Mouse (Mus musculus) heart, embryonic 11.5 days (tissue): Measurements from ENCODE around the gene Arsk. TPM values are rescaled to one million over a fixed set of nuclear protein-coding genes. Genes with fewer than 3 reads are reported as not detected.
A peak's percentile ranks its signal among the peaks of the same experiment; 100 is the strongest.

Experiments used
- ATAC-seq: fragments of 200-750 bp; cut with Nextera tagmentation; replicated peaks from 2 replicates; pipeline ENCODE4 v1.8.0; 2017; ENCODE audit warnings: moderate library complexity; ENCODE audit not compliant: insufficient number of reproducible peaks, low FRiP score, low TSS enrichment
- H3K27ac ChIP-seq: fragments of 300-500 bp; sonication (generic); 2 replicates; pipeline ENCODE4 v1.5.1; 2014; ENCODE audit warnings: mild to moderate bottlenecking, low read depth, low read length
- H3K27me3 ChIP-seq: fragments of 300-500 bp; sonication (generic); 2 replicates; pipeline ENCODE4 v1.6.1; 2014; ENCODE audit warnings: mild to moderate bottlenecking, low read length, mixed read lengths; ENCODE audit not compliant: control insufficient read depth, insufficient read depth
- H3K36me3 ChIP-seq: fragments of 300-500 bp; sonication (generic); 2 replicates; pipeline ENCODE4 v1.6.1; 2014; ENCODE audit warnings: mild to moderate bottlenecking, low read length, moderate library complexity, mixed read lengths; ENCODE audit not compliant: control insufficient read depth, insufficient read depth
- H3K4me1 ChIP-seq: fragments of 300-500 bp; sonication (generic); 2 replicates; pipeline ENCODE4 v1.6.1; 2014; ENCODE audit warnings: low read length; ENCODE audit not compliant: control insufficient read depth, insufficient read depth
- H3K4me2 ChIP-seq: fragments of 300-500 bp; sonication (generic); 2 replicates; pipeline ENCODE4 v1.6.1; 2014; ENCODE audit warnings: mild to moderate bottlenecking, moderate library complexity
- H3K4me3 ChIP-seq: fragments of 300-500 bp; sonication (generic); 2 replicates; pipeline ENCODE4 v1.5.1; 2014; ENCODE audit warnings: low read depth, low read length
- H3K9ac ChIP-seq: fragments of 300-500 bp; sonication (generic); 2 replicates; pipeline ENCODE4 v1.6.1; 2014; ENCODE audit warnings: mild to moderate bottlenecking, low read depth, low read length, moderate library complexity
- H3K9me3 ChIP-seq: fragments of 300-500 bp; sonication (generic); replicated peaks from 2 replicates; pipeline ENCODE4 v1.6.1; 2016; ENCODE audit warnings: low read length; ENCODE audit not compliant: control insufficient read depth
- WGBS: fragments of 180-500 bp; shearing (Covaris S2); extraction: QIAGEN DNeasy Blood & Tissue Kit; methylation state at CpG from one replicate; pipeline ENCODE4 v1.1.7; 2014; ENCODE audit not compliant: insufficient replicate concordance; 5-methylcytosine and 5-hydroxymethylcytosine counted together
- polyA plus RNA-seq: library from polyadenylated mRNA; unstranded; fragments of >200 nt; fragmentation: Nextera tagmentation; extraction: Ambion mirVana; gene quantifications from 2 replicates; pipeline ENCODE4 v1.2.1, GENCODE M21; 2014

Gene Arsk
- polyA plus RNA-seq, 1 experiment from 2014 or later, result 3.3 TPM

GRCm38 (mm10) chr13:76056261-76056724, 42.2 kb downstream of the Arsk start:
- H3K4me2 ChIP-seq, result peak overlapping the region; percentile 92
- H3K4me1 ChIP-seq, result peaks cover 4% of the 10 kb centered on the region; the same call in 1 of the 2 replicates
- no peaks in the 10 kb centered on the region for H3K9me3 ChIP-seq
- H3K36me3 ChIP-seq, result no peaks in the 10 kb centered on the region
- no peak overlapping the region for H3K27ac ChIP-seq
- peak; percentile 78 for ATAC-seq
- peaks cover 44% of the 10 kb centered on the region for H3K27me3 ChIP-seq
- peak overlapping the region; percentile 46 for H3K4me3 ChIP-seq
- H3K9ac ChIP-seq, result peak overlapping the region; percentile 34
- WGBS, result under 1% methylated on average over 34 of the region's 34 CpGs

GRCm38 (mm10) chr13:76055391-76056232, 42.8 kb downstream of the Arsk start:
- WGBS, result under 1% methylated on average over 59 of the region's 59 CpGs
- Histone ChIP-seq H3K4me1 (peaks cover 4% of the 10 kb centered on the region; the same call in 1 of the 2 replicates), H3K9me3 (no peaks in the 10 kb centered on the region), H3K9ac (peak overlapping the region; percentile 48), H3K27ac (no peak overlapping the region), H3K36me3 (no peaks in the 10 kb centered on the region), H3K4me3 (peak overlapping the region; percentile 46), H3K27me3 (peaks cover 44% of the 10 kb centered on the region), H3K4me2 (peak overlapping the region; percentile 92)
- peak; percentile 87 for ATAC-seq

GRCm38 (mm10) chr13:76044971-76045370, 53.5 kb downstream of the Arsk start:
- Histone ChIP-seq H3K4me2 (no peak overlapping the region), H3K27me3 (no peaks in the 10 kb centered on the region), H3K4me1 (no peaks in the 10 kb centered on the region), H3K36me3 (no peaks in the 10 kb centered on the region), H3K9ac (no peak overlapping the region), H3K27ac (no peak overlapping the region), H3K4me3 (no peak overlapping the region), H3K9me3 (no peaks in the 10 kb centered on the region; the same call in 1 of the 2 replicates)
- ATAC-seq, result no peak

- H3K4me2 ChIP-seq, result no peak overlapping the region
- no peaks in the 10 kb centered on the region for H3K9me3 ChIP-seq
- H3K4me3 ChIP-seq, result no peak overlapping the region
- H3K27me3 ChIP-seq, result no peaks in the 10 kb centered on the region
- WGBS, result 49% methylated on average over 1 of the region's 1 CpGs
- H3K9ac ChIP-seq, result no peak overlapping the region
- no peaks in the 10 kb centered on the region for H3K4me1 ChIP-seq
- no peak overlapping the region for H3K27ac ChIP-seq
- no peak for ATAC-seq
- H3K36me3 ChIP-seq, result no peaks in the 10 kb centered on the region
Measured at GRCm38 (mm10) chr13:76042455-76042854, 56.0 kb downstream of the Arsk start.

DNA sequence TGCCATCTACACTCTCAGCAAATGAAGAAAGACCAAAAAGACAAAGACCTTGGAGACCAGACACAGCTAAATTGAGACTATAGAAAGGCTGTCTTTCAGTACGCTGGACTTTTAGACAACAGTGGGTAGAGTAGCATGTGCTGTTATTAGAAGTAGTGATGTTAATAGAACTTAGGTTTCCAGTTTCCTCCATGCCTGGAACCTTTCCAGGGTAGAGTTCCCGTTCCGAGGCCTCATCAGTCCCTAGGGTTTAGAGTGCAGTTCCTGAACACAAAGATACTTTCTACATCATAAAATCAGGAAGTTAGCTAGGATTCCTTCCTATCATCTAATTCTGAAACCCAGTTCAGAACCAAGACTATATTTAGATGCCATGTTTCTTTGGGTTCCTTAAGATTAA, 73.9 kb downstream of the Arsk start:
- Histone ChIP-seq H3K27ac (no peak overlapping the region), H3K4me1 (no peaks in the 10 kb centered on the region), H3K27me3 (no peaks in the 10 kb centered on the region), H3K4me2 (no peak overlapping the region), H3K36me3 (no peaks in the 10 kb centered on the region), H3K9ac (no peak overlapping the region), H3K4me3 (no peak overlapping the region), H3K9me3 (no peaks in the 10 kb centered on the region)
- ATAC-seq, result no peak
- WGBS, result 74% methylated on average over 3 of the region's 3 CpGs

GRCm38 (mm10) chr13:76021782-76022181, 76.7 kb downstream of the Arsk start:
- no peak for ATAC-seq
- Histone ChIP-seq H3K9me3 (no peaks in the 10 kb centered on the region), H3K4me3 (no peak overlapping the region), H3K4me2 (no peak overlapping the region), H3K36me3 (no peaks in the 10 kb centered on the region), H3K4me1 (peaks cover 3% of the 10 kb centered on the region), H3K27me3 (no peaks in the 10 kb centered on the region), H3K9ac (no peak overlapping the region), H3K27ac (no peak overlapping the region)
- 95% methylated on average over 2 of the region's 2 CpGs for WGBS

GRCm38 (mm10) chr13:76018844-76019400, 79.5 kb downstream of the Arsk start:
- H3K9me3 ChIP-seq, result no peaks in the 10 kb centered on the region
- H3K4me3 ChIP-seq, result peak overlapping the region; percentile 77
- peak overlapping the region; percentile 77 for H3K4me2 ChIP-seq
- H3K9ac ChIP-seq, result no peak overlapping the region; the same call in 1 of the 2 replicates
- no peaks in the 10 kb centered on the region for H3K36me3 ChIP-seq
- peak; percentile 43; the same call in 1 of the 2 replicates for ATAC-seq
- peaks cover 3% of the 10 kb centered on the region for H3K4me1 ChIP-seq
- H3K27ac ChIP-seq, result no peak overlapping the region
- no peaks in the 10 kb centered on the region for H3K27me3 ChIP-seq
- 48% methylated on average over 5 of the region's 5 CpGs for WGBS

DNA sequence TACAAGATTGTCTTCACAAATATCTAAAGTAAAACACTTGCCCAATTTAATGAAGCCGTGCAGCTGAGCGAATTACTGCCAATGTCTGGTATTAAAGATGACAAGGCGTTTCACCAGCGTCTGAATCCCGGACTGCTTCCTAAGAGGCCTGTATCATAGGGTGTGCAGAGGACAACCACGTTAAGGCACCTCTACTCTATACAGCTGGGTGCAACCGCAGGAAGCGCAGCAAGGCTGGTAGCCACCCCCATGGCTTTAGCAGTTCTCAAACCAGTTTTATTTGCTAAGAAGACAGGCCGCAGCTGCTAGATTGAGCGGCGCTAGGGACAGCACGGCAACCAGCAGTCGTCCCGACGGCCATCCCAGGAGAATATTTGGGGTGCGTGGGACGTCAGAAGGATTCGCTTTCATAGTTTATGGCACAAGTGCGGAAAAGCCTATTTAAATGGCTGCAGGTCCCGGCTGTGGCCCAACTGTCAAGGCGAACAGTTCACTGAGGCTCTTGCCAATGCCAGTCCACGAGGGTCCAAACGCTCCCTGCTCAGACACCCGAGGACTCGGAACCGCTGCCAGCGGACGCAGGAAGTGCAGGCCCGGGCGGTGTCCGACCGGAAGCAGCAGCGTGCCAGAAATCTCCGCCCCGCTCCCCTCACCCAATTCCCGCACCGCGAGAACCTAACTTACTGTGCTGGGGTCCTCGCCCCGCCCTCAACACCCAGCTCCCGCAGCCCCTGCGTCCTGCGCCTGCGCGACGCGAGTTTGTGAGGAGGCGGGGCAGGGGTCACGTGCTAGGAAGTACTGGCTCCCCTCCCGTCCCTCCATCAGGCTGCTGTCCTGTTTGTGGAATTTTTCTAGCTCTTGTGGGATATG, 80.3 kb downstream of the Arsk start, which contains the start of gene Rfesd:
Gene Rfesd, minus strand, starts transcription at position 746 of the 870 bp plus-strand sequence.
- Histone ChIP-seq H3K27me3 (no peaks in the 10 kb centered on the region), H3K4me1 (peaks cover 3% of the 10 kb centered on the region), H3K9me3 (no peaks in the 10 kb centered on the region), H3K9ac (peak within 1 kb of the TSS; percentile 94), H3K4me2 (peak within 1 kb of the TSS; percentile 77), H3K4me3 (peak within 1 kb of the TSS; percentile 77), H3K27ac (peak within 1 kb of the TSS; percentile 94), H3K36me3 (no peaks in the 10 kb centered on the region)
- 1% methylated on average over 50 of the region's 50 CpGs for WGBS
- ATAC-seq, result peak; percentile 99
